Mouse (Mus musculus) B cell, adult 62 days (primary cell): Measurements from ENCODE around the gene Alkbh7. TPM values are rescaled to one million over a fixed set of nuclear protein-coding genes. Genes with fewer than 3 reads are reported as not detected.

Experiments used
- total RNA-seq: library from RNA; stranded (reverse); gene quantifications from 4 replicates; pipeline ENCODE4 v1.2.4, GENCODE M21; 2023

The Alkbh7 gene
- total RNA-seq, result 10.0 to 14.6 TPM (median 12.5 TPM) in 4 replicates

GRCm38 (mm10) chr17:56997029-56997667 is at the start of gene Alkbh7:
Alkbh7 (plus strand) TSS chr17:56997339.

GRCm38 (mm10) chr17:56982013-56982412 is 15.1 kb upstream of the Alkbh7 start, which contains the start of gene Acer1:
Acer1 (minus strand) TSS chr17:56982126.

GRCm38 (mm10) chr17:56990115-56990746 is 6.9 kb upstream of the Alkbh7 start, which contains the start of gene Clpp:
Clpp (plus strand) TSS chr17:56990305.

GRCm38 (mm10) chr17:56999968-57000609 is 3.0 kb downstream of the Alkbh7 start, which contains the start of gene Pspn:
Pspn (minus strand) TSS chr17:57000018.

GRCm38 (mm10) chr17:57011236-57012141 is 14.3 kb downstream of the Alkbh7 start, which contains the start of the genes Gtf2f1 and Gm17949:
Gtf2f1 (minus strand) TSS chr17:57011288.
Gm17949 (plus strand) TSS chr17:57011469.

GRCm38 (mm10) chr17:57030931-57031660 is 34.0 kb downstream of the Alkbh7 start, which contains the start of gene Khsrp:
Khsrp (minus strand) TSS chr17:57031522.

GRCm38 (mm10) chr17:57041554-57041953 is 44.4 kb downstream of the Alkbh7 start, which contains the start of gene Slc25a41:
Slc25a41 (minus strand) TSS chr17:57041654.

Other genes with a start within 250 kb of the Alkbh7 start
- gene Nrtn, start 239.8 kb upstream of the Alkbh7 start, total RNA-seq, result not detected in 4 replicates
- 73.7 to 85.2 TPM (median 78.0 TPM) in 4 replicates for gene Dus3l, start 232.6 kb upstream of the Alkbh7 start, total RNA-seq
- 1.0 to 1.9 TPM (median 1.1 TPM) in 4 replicates for gene Prr22, start 227.1 kb upstream of the Alkbh7 start, total RNA-seq
- gene Rfx2, start 166.3 kb upstream of the Alkbh7 start, total RNA-seq, result 10.1 to 14.5 TPM (median 11.7 TPM) in 4 replicates
- gene Acsbg2, start 122.9 kb upstream of the Alkbh7 start, total RNA-seq, result not detected in 4 replicates
- 0.20 TPM in 1 of 4 replicates, not detected in the others for gene 1700061G19Rik, start 121.9 kb upstream of the Alkbh7 start, total RNA-seq
- gene Mllt1, start 61.9 kb upstream of the Alkbh7 start, total RNA-seq, result 35.6 to 40.7 TPM (median 38.2 TPM) in 4 replicates
- not detected in 4 replicates for gene Acer1, start 15.2 kb upstream of the Alkbh7 start, total RNA-seq
- gene Clpp, start 7.0 kb upstream of the Alkbh7 start, total RNA-seq, result 24.2 to 35.2 TPM (median 28.4 TPM) in 4 replicates
- gene Pspn, start 2.7 kb downstream of the Alkbh7 start, total RNA-seq, result not detected in 4 replicates
- gene Gtf2f1, start 13.9 kb downstream of the Alkbh7 start, total RNA-seq, result 59.8 to 65.3 TPM (median 63.7 TPM) in 4 replicates
- not detected in 4 replicates for gene Gm17949, start 14.1 kb downstream of the Alkbh7 start, total RNA-seq
- gene Khsrp, start 34.2 kb downstream of the Alkbh7 start, total RNA-seq, result 127 to 131 TPM (median 130 TPM) in 4 replicates
- not detected in 4 replicates for gene Slc25a41, start 44.3 kb downstream of the Alkbh7 start, total RNA-seq
- 16.9 to 20.3 TPM (median 18.6 TPM) in 4 replicates for gene Crb3, start 61.8 kb downstream of the Alkbh7 start, total RNA-seq
- 16.8 to 22.0 TPM (median 18.4 TPM) in 4 replicates for gene Slc25a23, start 62.5 kb downstream of the Alkbh7 start, total RNA-seq
- gene Dennd1c, start 81.2 kb downstream of the Alkbh7 start, total RNA-seq, result 137 to 170 TPM (median 149 TPM) in 4 replicates
- 0.41 to 0.43 TPM (median 0.43 TPM) in 3 of 4 replicates, not detected in the other for gene Tubb4a, start 90.4 kb downstream of the Alkbh7 start, total RNA-seq
- 0.45 to 1.2 TPM (median 0.78 TPM) in 3 of 4 replicates, not detected in the other for gene Tnfsf9, start 108.0 kb downstream of the Alkbh7 start, total RNA-seq
- gene Cd70, start 152.4 kb downstream of the Alkbh7 start, total RNA-seq, result not detected in 4 replicates
- 0.30 TPM in 1 of 4 replicates, not detected in the others for gene Tnfsf14, start 196.8 kb downstream of the Alkbh7 start, total RNA-seq
- 2.3 to 6.1 TPM (median 2.8 TPM) in 4 replicates for gene C3, start 230.8 kb downstream of the Alkbh7 start, total RNA-seq